Mouse (Mus musculus): ENCODE results near the gene Dap. TPM values are rescaled to one million over a fixed set of nuclear protein-coding genes. Genes with fewer than 3 reads are reported as not detected.

Gene Dap
- polyA plus RNA-seq, 1 experiment, result not detected

GRCm38 (mm10) chr15:31233006-31233405, 8.9 kb downstream of the Dap start:
- H3K4me3 ChIP-seq (ENCODE audit: insufficient read depth, low read depth, low read length), result no peak overlapping the region
- TF ChIP-seq CTCF (IDR thresholded peaks at IDR 0.05; ENCODE audit: insufficient read depth, low read depth, low read length) (no peak), POLR2A (IDR thresholded peaks at IDR 0.05; ENCODE audit: insufficient read depth, low read depth, low read length) (no peak)
- WGBS, result 95% methylated on average over 1 of the region's 1 CpGs
- H3K4me1 ChIP-seq (ENCODE audit: control insufficient read depth, insufficient read depth, low read length), result no peaks in the 10 kb centered on the region
- H3K27ac ChIP-seq (ENCODE audit: insufficient read depth, low read depth, low read length), result no peak overlapping the region

GRCm38 (mm10) chr15:31235794-31236548, 11.9 kb downstream of the Dap start:
- Histone ChIP-seq H3K4me3 (ENCODE audit: insufficient read depth, low read depth, low read length) (no peak overlapping the region), H3K27ac (ENCODE audit: insufficient read depth, low read depth, low read length) (no peak overlapping the region), H3K4me1 (ENCODE audit: control insufficient read depth, insufficient read depth, low read length) (no peaks in the 10 kb centered on the region)
- TF ChIP-seq POLR2A (IDR thresholded peaks at IDR 0.05; ENCODE audit: insufficient read depth, low read depth, low read length), result no peak
- TF ChIP-seq CTCF (IDR thresholded peaks at IDR 0.05; ENCODE audit: insufficient read depth, low read depth, low read length), result no peak
- WGBS, result 96% methylated on average over 9 of the region's 9 CpGs

GRCm38 (mm10) chr15:31236549-31236907, 12.4 kb downstream of the Dap start:
- Histone ChIP-seq H3K4me3 (ENCODE audit: insufficient read depth, low read depth, low read length) (no peak overlapping the region), H3K27ac (ENCODE audit: insufficient read depth, low read depth, low read length) (no peak overlapping the region), H3K4me1 (ENCODE audit: control insufficient read depth, insufficient read depth, low read length) (no peaks in the 10 kb centered on the region)
- TF ChIP-seq CTCF (IDR thresholded peaks at IDR 0.05; ENCODE audit: insufficient read depth, low read depth, low read length) (no peak), POLR2A (IDR thresholded peaks at IDR 0.05; ENCODE audit: insufficient read depth, low read depth, low read length) (no peak)
- 93% methylated on average over 9 of the region's 9 CpGs for WGBS

DNA sequence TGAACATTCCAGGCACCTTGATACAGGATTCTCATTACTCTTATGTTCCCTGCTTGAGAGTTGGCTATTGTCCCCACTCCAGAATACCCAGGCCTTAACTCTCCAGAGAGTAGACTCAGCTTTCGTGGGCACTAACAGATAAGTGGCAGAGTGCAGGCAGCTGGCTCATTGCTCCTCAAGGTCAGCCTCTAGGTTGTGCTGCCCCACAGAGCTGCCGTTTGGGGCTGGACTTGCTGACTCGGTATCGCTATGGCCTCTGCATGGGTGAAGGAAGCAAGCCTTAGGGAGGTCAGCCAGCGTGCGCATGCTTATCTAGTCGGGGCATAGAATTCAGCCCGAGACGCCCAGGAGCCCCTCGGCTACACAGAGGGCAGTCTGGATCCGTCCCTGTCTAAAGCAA, 13.3 kb downstream of the Dap start:
- H3K4me3 ChIP-seq (ENCODE audit: insufficient read depth, low read depth, low read length), result no peak overlapping the region
- 91% methylated on average over 11 of the region's 11 CpGs for WGBS
- no peak overlapping the region for H3K27ac ChIP-seq (ENCODE audit: insufficient read depth, low read depth, low read length)
- H3K4me1 ChIP-seq (ENCODE audit: control insufficient read depth, insufficient read depth, low read length), result no peaks in the 10 kb centered on the region
- no peak for TF ChIP-seq POLR2A (IDR thresholded peaks at IDR 0.05; ENCODE audit: insufficient read depth, low read depth, low read length)
- no peak for TF ChIP-seq CTCF (IDR thresholded peaks at IDR 0.05; ENCODE audit: insufficient read depth, low read depth, low read length)

DNA sequence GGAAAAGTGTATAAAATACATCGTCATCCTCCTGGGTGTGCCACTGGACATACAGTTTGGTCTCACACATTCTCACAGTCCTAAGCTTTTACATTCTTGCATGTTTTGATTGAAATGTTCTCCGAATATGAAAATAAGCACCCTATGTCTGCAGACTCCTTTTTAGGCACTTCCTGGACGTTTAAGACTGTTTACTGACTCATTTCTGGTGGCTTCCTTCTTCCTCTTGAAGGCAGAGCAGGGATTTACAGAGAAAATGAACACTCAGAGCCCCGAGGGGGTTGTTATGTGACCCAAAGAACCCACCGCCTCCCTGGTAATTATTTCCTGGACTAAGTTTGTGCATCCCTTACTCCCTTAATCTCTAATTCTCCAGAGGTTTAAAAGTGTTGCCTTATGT, 13.8 kb downstream of the Dap start:
- WGBS, result 74% methylated on average over 5 of the region's 5 CpGs
- H3K4me3 ChIP-seq (ENCODE audit: insufficient read depth, low read depth, low read length), result no peak overlapping the region
- no peak for TF ChIP-seq POLR2A (IDR thresholded peaks at IDR 0.05; ENCODE audit: insufficient read depth, low read depth, low read length)
- TF ChIP-seq CTCF (IDR thresholded peaks at IDR 0.05; ENCODE audit: insufficient read depth, low read depth, low read length), result no peak
- H3K4me1 ChIP-seq (ENCODE audit: control insufficient read depth, insufficient read depth, low read length), result no peaks in the 10 kb centered on the region
- H3K27ac ChIP-seq (ENCODE audit: insufficient read depth, low read depth, low read length), result no peak overlapping the region

DNA sequence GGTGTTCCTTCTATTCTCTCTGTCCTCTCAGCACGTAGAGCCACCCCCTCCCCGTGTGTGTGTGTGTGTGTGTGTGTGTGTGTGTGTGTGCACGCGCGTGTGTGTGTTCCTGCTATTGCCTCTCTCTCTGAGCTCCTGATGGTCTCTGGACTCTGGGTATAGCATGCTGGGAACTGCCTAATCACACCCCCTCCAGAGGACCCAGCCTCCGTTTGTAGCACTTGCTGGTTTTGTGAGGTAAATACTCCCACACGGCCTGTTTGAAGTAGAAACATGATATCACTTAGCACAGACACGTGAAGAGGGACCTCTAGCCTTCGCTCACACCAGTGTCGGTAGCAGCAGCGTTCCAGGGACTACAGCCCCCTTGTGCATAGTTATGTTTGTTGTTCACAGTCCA, 14.5 kb downstream of the Dap start:
- no peak for TF ChIP-seq POLR2A (IDR thresholded peaks at IDR 0.05; ENCODE audit: insufficient read depth, low read depth, low read length)
- TF ChIP-seq CTCF (IDR thresholded peaks at IDR 0.05; ENCODE audit: insufficient read depth, low read depth, low read length), result no peak
- H3K4me3 ChIP-seq (ENCODE audit: insufficient read depth, low read depth, low read length), result no peak overlapping the region
- WGBS, result 85% methylated on average over 11 of the region's 11 CpGs
- H3K27ac ChIP-seq (ENCODE audit: insufficient read depth, low read depth, low read length), result no peak overlapping the region
- no peaks in the 10 kb centered on the region for H3K4me1 ChIP-seq (ENCODE audit: control insufficient read depth, insufficient read depth, low read length)

DNA sequence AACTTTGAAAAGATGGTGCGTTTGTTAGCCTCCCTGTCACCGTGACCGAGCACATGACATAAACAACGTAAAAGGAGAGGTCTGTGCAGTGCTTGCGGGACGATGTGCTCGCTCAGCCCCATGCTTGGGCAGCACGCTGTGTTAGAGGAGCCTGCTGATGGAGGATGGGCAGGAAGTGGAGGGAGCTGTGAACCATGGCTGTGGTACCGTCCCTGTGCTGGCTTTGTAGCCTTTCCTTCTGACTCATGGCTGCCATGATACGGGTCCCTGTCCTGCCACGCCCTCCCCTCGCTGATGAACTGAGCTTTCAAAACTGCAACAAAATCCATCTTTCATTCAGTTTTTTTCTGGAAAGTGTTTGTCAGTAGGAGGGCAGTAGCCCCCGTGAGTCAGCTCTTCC, 15.6 kb downstream of the Dap start:
- no peak overlapping the region for H3K27ac ChIP-seq (ENCODE audit: insufficient read depth, low read depth, low read length)
- 95% methylated on average over 13 of the region's 13 CpGs for WGBS
- no peak for TF ChIP-seq POLR2A (IDR thresholded peaks at IDR 0.05; ENCODE audit: insufficient read depth, low read depth, low read length)
- no peak for TF ChIP-seq CTCF (IDR thresholded peaks at IDR 0.05; ENCODE audit: insufficient read depth, low read depth, low read length)
- no peaks in the 10 kb centered on the region for H3K4me1 ChIP-seq (ENCODE audit: control insufficient read depth, insufficient read depth, low read length)
- no peak overlapping the region for H3K4me3 ChIP-seq (ENCODE audit: insufficient read depth, low read depth, low read length)

GRCm38 (mm10) chr15:31240181-31240580, 16.1 kb downstream of the Dap start:
- no peak overlapping the region for H3K4me3 ChIP-seq (ENCODE audit: insufficient read depth, low read depth, low read length)
- TF ChIP-seq POLR2A (IDR thresholded peaks at IDR 0.05; ENCODE audit: insufficient read depth, low read depth, low read length), result no peak
- no peak for TF ChIP-seq CTCF (IDR thresholded peaks at IDR 0.05; ENCODE audit: insufficient read depth, low read depth, low read length)
- H3K4me1 ChIP-seq (ENCODE audit: control insufficient read depth, insufficient read depth, low read length), result no peaks in the 10 kb centered on the region
- WGBS, result 98% methylated on average over 4 of the region's 4 CpGs
- no peak overlapping the region for H3K27ac ChIP-seq (ENCODE audit: insufficient read depth, low read depth, low read length)

DNA sequence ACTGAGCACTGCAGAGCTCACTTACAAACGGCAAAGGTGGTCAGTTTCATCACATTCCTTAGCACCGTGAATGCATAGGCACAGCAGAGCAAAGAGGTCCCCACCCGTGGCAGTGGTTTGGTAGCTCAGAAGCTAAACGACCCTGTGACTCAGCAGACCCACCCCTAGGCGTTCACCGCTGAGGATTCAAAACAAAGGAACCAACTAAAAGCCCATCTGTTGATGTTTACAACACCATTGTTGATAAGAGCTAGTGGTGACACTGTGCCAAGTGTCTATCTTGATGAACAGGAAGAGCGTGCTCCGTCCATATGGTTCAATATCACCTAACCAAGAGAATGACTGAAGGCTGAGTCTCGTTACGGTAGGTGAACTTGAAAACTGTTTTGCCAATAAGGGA, 19.1 kb downstream of the Dap start:
- peaks cover 6% of the 10 kb centered on the region; the same call in 1 of the 2 replicates for H3K4me1 ChIP-seq (ENCODE audit: control insufficient read depth, insufficient read depth, low read length)
- WGBS, result 83% methylated on average over 10 of the region's 10 CpGs
- H3K27ac ChIP-seq (ENCODE audit: insufficient read depth, low read depth, low read length), result no peak overlapping the region
- TF ChIP-seq POLR2A (IDR thresholded peaks at IDR 0.05; ENCODE audit: insufficient read depth, low read depth, low read length), result no peak
- no peak for TF ChIP-seq CTCF (IDR thresholded peaks at IDR 0.05; ENCODE audit: insufficient read depth, low read depth, low read length)
- no peak overlapping the region for H3K4me3 ChIP-seq (ENCODE audit: insufficient read depth, low read depth, low read length)

Measured in olfactory bulb, adult 2 months (tissue).